Mouse (Mus musculus): Measurements from ENCODE around the gene Ptpn7.

DNA sequence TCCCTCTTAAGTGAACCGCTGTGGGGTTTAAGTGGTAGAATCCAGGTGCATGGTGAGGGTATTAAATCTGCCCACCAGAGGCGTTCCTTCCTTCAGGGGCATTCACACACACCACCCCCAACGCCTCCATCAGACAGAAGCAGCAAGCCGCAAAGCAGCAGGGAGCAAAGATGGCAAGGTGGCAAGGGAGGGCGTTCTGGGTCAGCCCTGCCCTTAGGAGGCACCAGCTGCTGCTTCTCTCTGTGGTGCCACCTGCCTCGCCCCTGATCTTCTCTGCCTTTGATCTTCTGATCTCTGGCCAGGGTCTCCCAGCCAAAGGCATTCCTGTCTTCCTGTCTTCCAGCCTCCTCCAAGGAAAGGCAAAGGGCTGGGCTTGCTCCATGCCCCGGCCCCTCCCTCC lies 46.5 kb upstream of the Ptpn7 start:
- TF ChIP-seq CTCF (conservative IDR thresholded peaks at IDR 0.05; ENCODE audit: insufficient read depth, insufficient read length, low read depth, low read length) (no peak), POLR2A (IDR thresholded peaks at IDR 0.05; ENCODE audit: low read depth, low read length) (no peak)
